Mouse (Mus musculus): ENCODE data around the gene Psg20.
"Not testable (repeated sequence)": the region's sequence is repeated elsewhere in the genome, so short reads cannot be mapped to it uniquely, and the experiment has no call there.

Psg20 gene

GRCm38 (mm10) chr7:18686085-18686484, at the start of gene Psg20:
Gene Psg20 (minus strand): TSS chr7:18686185.
- no peak for DNase-seq (ENCODE audit: low spot score in 2 of 2)

DNA sequence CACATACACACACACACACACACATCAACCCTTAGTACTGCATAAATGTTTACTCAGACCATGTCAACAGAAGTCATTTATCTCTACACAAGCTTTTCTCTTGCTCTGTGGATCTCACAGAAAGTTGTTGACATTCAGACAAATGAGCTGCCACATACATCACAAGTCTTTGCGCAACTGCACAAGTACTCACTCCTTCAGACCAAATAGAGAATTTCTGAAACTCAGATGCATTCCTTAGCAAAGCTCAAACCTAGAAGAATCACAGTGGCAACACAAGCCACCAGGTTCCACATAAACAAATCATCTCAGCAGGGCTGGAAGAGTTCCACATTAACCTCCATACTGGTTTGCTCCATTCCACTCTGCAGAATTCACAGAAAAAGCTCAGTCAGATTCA, 48.5 kb upstream of the Psg20 start:
- DNase-seq (ENCODE audit: low spot score in 2 of 2): no peak

DNA sequence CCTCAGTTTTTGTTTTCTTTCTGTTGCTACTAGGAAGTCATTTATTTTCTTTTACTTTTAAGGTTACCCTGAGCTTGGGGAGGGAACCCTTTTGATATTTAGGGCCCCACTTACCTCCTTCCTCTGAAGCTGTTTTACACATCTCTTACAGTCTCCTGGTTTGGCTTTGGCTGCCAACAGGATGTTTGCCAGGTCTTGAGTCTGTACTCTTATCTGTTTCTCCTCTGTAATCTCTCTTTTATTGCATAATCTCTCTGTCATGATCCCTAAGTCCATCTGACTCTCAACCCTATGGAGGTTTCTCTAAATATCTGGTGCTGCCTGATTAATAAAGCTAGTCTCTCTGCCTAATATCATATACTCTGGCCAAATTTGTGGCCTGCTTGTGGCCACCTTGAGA, 47.1 kb upstream of the Psg20 start:
- DNase-seq (ENCODE audit: low spot score in 2 of 2): no peak

DNA sequence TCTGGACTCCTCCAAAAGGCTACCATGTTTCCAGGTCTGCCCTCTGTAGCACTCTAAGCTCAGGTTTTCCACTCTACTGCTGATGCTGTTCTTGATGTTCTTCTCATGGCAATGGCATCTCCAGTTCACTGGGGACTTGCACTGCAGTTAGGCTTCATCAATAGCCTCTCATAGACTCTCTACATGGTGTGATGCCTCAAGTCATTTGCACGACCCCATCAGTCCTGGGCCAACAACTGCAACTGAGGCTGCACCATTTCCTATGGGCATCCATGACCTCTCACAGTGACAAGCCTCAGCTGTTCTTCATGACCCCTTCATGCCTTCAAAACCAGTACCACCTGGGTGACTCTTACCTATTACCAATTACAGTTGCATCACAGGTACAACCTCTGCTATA, 42.4 kb upstream of the Psg20 start:
- DNase-seq (ENCODE audit: low spot score in 2 of 2): no peak

DNA sequence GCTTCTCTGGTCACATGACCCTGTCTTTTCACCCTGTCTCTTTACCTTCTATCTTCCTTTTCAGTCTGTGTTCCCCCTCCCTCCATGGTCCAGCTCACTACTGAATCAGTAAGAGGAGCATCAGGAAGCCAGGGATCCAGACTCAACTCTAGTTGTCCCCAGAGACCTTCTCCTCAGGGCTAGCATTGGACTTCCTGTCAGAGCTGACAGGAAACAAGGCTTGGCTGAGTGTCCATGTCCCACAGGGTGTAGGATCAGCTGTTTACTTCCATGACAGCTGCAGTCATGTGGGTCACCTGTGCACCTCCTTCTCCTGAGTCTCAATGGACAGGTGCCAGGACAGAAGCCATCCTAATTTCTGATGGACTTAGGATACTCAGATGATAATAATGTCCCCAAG, 39.9 kb upstream of the Psg20 start:
- DNase-seq (ENCODE audit: low spot score in 2 of 2): peak in 1 of 2 experiments; percentile 24

GRCm38 (mm10) chr7:18724001-18724400, 38.0 kb upstream of the Psg20 start:
- no peak for DNase-seq (ENCODE audit: low spot score in 2 of 2)

GRCm38 (mm10) chr7:18717790-18718189, 31.8 kb upstream of the Psg20 start, which contains the start of gene Psg22:
Gene Psg22 (plus strand): TSS chr7:18718090.
- no peak for DNase-seq (ENCODE audit: low spot score in 2 of 2)

DNA sequence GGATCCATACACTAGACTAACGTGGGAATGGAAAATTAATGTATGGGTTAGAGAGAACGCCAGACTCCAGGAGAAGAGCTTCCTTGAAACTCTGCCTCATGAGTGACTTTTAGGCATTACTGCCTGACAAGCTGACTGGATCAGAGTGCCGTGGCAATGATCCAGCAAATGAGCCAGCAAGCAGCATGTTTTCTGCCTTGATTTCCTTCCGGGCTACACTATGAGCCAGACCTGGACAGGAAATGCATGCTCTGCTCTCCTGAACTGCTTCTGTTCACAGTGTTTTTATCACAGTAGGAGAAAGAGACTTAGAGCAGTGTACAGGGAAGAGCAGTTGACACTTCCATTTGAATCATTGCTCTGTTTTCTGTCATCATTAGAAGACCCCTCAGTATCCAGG, 29.6 kb upstream of the Psg20 start:
- DNase-seq (ENCODE audit: low spot score in 2 of 2): peak in 1 of 2 experiments; percentile 15

DNA sequence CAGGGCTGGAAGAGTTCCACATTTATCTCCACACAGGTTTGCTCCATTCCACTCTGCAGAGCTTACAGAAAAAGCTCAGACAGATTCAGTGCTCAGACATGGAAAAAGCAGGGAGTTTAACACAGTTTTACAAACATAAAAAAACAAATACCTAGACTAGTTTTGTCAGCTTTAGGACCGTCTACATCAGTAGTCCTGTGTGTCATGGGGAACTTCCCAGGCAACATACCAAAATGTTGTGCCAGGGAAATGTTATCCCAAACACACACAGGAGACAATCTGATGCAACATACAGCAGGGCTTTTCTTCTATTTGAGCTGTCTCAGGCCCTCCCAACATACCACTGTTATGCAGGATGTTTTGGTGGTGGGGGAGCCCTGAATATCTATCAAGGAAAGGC, 24.9 kb upstream of the Psg20 start:
- DNase-seq (ENCODE audit: low spot score in 2 of 2): no peak

DNA sequence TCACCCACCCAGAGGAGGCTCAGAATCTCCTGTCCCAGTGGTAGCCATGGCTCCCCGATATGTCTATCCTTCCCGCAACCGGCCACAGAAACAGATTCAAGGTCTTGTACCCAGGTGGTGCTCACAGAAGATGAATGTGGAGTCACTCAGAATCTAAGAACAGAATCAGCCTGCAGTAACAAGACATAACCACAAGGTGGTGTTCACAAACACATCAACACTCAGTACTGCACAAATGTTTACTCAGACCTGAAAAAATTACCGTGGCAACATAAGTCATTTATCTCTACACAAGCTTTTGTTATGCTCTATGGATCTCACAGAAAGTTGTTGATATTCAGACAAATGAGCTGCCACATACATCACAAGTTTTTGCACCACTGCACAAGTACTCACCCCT, 24.3 kb upstream of the Psg20 start:
- DNase-seq (ENCODE audit: low spot score in 2 of 2): not testable (repeated sequence)

DNA sequence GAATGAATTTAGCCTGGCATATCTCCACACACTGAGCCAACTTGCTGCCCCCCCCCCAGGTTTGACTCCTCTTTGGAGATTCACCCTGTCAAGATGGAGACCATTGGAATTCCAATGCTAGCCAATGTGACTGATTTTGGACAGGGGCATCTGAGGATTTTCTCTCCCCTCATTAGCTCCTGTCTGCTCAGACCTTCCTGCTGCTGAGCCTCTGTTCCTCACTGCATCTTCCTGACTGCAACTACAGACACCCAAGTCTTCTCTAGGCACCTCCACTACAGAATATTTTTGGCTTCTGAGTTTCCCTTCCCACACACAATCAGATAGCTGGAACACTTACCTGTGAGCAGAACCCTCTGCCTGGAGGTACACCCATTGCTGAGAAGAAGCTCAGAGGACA, 399 bp downstream of the Psg20 start:
- no peak for DNase-seq (ENCODE audit: low spot score in 2 of 2)

DNA sequence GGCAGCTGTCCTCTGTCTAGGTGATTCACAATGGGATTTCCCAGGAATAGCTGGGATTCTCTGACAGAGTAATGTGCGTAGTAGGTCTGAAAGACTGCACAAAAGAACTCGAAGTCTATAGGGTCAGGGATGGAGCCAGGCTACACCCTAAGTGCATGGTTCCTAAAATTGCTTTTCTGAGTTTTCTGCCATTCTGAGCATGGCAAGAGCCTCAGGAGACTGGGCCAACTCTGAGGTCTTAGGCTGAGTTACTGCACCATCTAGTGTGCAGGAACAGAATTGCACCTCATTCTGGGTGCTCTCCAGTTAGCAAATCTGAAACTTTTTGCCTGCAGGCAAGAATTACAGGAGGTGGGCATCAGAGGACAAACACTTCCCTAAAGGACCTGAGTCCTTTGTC, 6.2 kb downstream of the Psg20 start:
- DNase-seq (ENCODE audit: low spot score in 2 of 2): no peak

GRCm38 (mm10) chr7:18656625-18657024, 29.4 kb downstream of the Psg20 start, which contains the start of gene Psg21:
Gene Psg21 (minus strand): TSS chr7:18656725.
- DNase-seq (ENCODE audit: low spot score in 2 of 2): not testable (repeated sequence)

DNA sequence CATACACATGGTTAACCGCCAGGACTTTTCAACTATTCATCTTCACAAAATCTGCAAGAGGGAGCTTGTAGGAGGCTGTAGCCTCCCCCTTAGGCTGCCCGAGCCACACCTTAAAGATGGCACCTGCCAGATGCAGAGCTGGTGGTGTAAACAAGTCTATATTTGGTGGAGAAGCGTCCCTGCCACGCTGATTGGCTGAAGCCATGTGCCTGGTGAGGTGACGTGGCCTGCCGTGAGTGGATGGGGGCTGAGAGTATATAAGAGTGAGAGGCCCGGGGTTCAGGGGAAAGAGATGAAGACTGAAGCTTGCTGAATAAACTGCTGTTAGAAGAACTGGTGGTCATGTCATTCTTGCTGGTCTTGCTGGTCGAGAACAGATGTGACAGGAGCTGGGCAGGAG, 59.1 kb downstream of the Psg20 start:
- not testable (repeated sequence) for DNase-seq (ENCODE audit: low spot score in 2 of 2)
